Mouse (Mus musculus) midbrain, embryonic 12.5 days (tissue): ENCODE measurements around the gene Rhoq. TPM values are rescaled to one million over a fixed set of nuclear protein-coding genes. Genes with fewer than 3 reads are reported as not detected.

Source experiments
- ATAC-seq: fragments of 200-750 bp; cut with Nextera tagmentation; 2 replicates; pipeline ENCODE4 v1.8.0; 2017; ENCODE audit warnings: low read depth, moderate TSS enrichment, moderate library complexity; ENCODE audit not compliant: low FRiP score
- H3K27ac ChIP-seq: fragments of 300-500 bp; sonication (generic); replicated peaks from 2 replicates; pipeline ENCODE4 v1.5.1; 2016; ENCODE audit warnings: mild to moderate bottlenecking
- H3K27me3 ChIP-seq: fragments of 300-500 bp; sonication (generic); 2 replicates; pipeline ENCODE4 v1.6.1; 2016; ENCODE audit warnings: mild to moderate bottlenecking
- H3K36me3 ChIP-seq: fragments of 300-500 bp; sonication (generic); 2 replicates; pipeline ENCODE4 v1.6.1; 2016
- H3K4me1 ChIP-seq: fragments of 300-500 bp; sonication (generic); 2 replicates; pipeline ENCODE4 v1.6.1; 2016
- H3K4me2 ChIP-seq: fragments of 300-500 bp; sonication (generic); replicated peaks from 2 replicates; pipeline ENCODE4 v1.6.1; 2016; ENCODE audit warnings: mild to moderate bottlenecking, moderate library complexity
- H3K4me3 ChIP-seq: fragments of 300-500 bp; sonication (generic); 2 replicates; pipeline ENCODE4 v1.5.1; 2016; ENCODE audit warnings: mild to moderate bottlenecking
- H3K9ac ChIP-seq: fragments of 300-500 bp; sonication (generic); replicated peaks from 2 replicates; pipeline ENCODE4 v1.6.1; 2016; ENCODE audit warnings: mild to moderate bottlenecking, moderate library complexity
- H3K9me3 ChIP-seq: fragments of 300-500 bp; sonication (generic); 2 replicates; pipeline ENCODE4 v1.6.1; 2016; ENCODE audit warnings: mild to moderate bottlenecking
- WGBS: fragments of 180-500 bp; shearing (Covaris S2); methylation state at CpG from one replicate; pipeline ENCODE4 v1.1.7; 2016; 5-methylcytosine and 5-hydroxymethylcytosine counted together
- polyA plus RNA-seq: library from polyadenylated mRNA; unstranded; fragments of >200 nt; fragmentation: Nextera tagmentation; extraction: Ambion mirVana; gene quantifications from 2 replicates; pipeline ENCODE4 v1.2.1, GENCODE M21; 2016

Rhoq gene
- polyA plus RNA-seq, 1 experiment from 2014 or later, result 15.1 TPM

- Histone ChIP-seq H3K27ac (no peak overlapping the region), H3K9me3 (no peaks in the 10 kb centered on the region), H3K4me2 (no peak overlapping the region), H3K4me3 (no peak overlapping the region), H3K27me3 (no peaks in the 10 kb centered on the region), H3K36me3 (peaks cover 36% of the 10 kb centered on the region), H3K4me1 (no peaks in the 10 kb centered on the region; the same call in 1 of the 2 replicates), H3K9ac (no peak overlapping the region)
- ATAC-seq, result no peak
- WGBS, result 85% methylated on average over 6 of the region's 6 CpGs
These were observed 15.6 kb downstream of the Rhoq start for GRCm38 (mm10) chr17:86978496-86978895.

DNA sequence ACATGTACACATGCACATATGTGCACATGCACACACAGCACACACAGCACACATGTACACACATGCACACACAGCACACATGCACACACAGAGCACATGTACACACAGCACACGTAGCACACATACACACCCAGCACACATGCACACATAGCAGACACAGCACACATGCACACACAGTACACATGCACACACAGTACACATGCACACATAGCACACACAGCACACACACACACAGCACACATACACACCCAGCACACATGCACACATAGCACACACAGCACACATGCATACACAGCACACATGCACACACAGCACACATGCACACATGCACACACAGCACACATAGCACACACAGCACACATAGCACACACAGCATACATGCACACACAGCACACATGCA lies 18.3 kb downstream of the Rhoq start:
- H3K36me3 ChIP-seq, result peaks cover 15% of the 10 kb centered on the region
- 100% methylated on average over 1 of the region's 1 CpGs for WGBS
- no peaks in the 10 kb centered on the region for H3K9me3 ChIP-seq
- H3K9ac ChIP-seq, result no peak overlapping the region
- no peak for ATAC-seq
- H3K4me2 ChIP-seq, result no peak overlapping the region
- no peaks in the 10 kb centered on the region for H3K27me3 ChIP-seq
- H3K4me3 ChIP-seq, result no peak overlapping the region
- peaks cover 3% of the 10 kb centered on the region; the same call in 1 of the 2 replicates for H3K4me1 ChIP-seq
- no peak overlapping the region for H3K27ac ChIP-seq

GRCm38 (mm10) chr17:86981701-86982100 lies 18.8 kb downstream of the Rhoq start:
- Histone ChIP-seq H3K4me2 (no peak overlapping the region), H3K27me3 (no peaks in the 10 kb centered on the region), H3K36me3 (peaks cover 14% of the 10 kb centered on the region), H3K4me3 (no peak overlapping the region), H3K4me1 (peaks cover 8% of the 10 kb centered on the region), H3K9me3 (no peaks in the 10 kb centered on the region), H3K27ac (no peak overlapping the region), H3K9ac (no peak overlapping the region)
- ATAC-seq, result no peak
- 96% methylated on average over 2 of the region's 2 CpGs for WGBS

DNA sequence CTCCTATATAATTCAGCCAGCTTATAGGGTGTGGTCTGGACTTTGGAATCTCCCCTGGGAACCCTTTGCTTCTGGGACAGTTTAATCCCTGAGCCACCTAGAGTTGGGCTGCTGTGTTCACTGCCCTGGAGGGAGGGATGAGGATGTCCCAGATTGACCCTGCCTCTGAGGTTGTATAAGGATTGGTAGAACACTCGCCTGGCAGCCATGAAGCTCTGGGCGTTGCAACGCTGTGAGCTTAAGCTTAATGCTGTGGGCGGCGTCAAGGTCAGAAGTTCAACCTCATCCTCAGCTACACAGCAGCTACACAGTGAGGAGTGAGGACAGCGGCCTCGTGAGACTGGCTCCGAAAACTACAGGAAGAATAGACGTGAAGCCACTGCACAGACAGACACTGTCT lies 19.6 kb downstream of the Rhoq start:
- H3K9ac ChIP-seq, result no peak overlapping the region
- no peaks in the 10 kb centered on the region for H3K9me3 ChIP-seq
- peaks cover 14% of the 10 kb centered on the region for H3K36me3 ChIP-seq
- H3K4me3 ChIP-seq, result no peak overlapping the region
- ATAC-seq, result no peak
- no peak overlapping the region for H3K27ac ChIP-seq
- H3K4me2 ChIP-seq, result no peak overlapping the region
- peaks cover 15% of the 10 kb centered on the region for H3K4me1 ChIP-seq
- H3K27me3 ChIP-seq, result no peaks in the 10 kb centered on the region
- 71% methylated on average over 9 of the region's 9 CpGs for WGBS

GRCm38 (mm10) chr17:86986449-86987138 lies 23.7 kb downstream of the Rhoq start:
- H3K4me1 ChIP-seq, result peaks cover 26% of the 10 kb centered on the region
- WGBS, result 38% methylated on average over 17 of the region's 17 CpGs
- H3K27ac ChIP-seq, result peak overlapping the region; percentile 62
- H3K4me3 ChIP-seq, result no peak overlapping the region
- peaks cover 9% of the 10 kb centered on the region; the same call in 1 of the 2 replicates for H3K36me3 ChIP-seq
- H3K9me3 ChIP-seq, result no peaks in the 10 kb centered on the region
- 0 out of 2 replicates have a peak, but pooled peaks have one; percentile 8 for ATAC-seq
- peak overlapping the region; percentile 9; the same call in 1 of the 2 replicates for H3K4me2 ChIP-seq
- H3K9ac ChIP-seq, result no peak overlapping the region
- no peaks in the 10 kb centered on the region for H3K27me3 ChIP-seq

DNA sequence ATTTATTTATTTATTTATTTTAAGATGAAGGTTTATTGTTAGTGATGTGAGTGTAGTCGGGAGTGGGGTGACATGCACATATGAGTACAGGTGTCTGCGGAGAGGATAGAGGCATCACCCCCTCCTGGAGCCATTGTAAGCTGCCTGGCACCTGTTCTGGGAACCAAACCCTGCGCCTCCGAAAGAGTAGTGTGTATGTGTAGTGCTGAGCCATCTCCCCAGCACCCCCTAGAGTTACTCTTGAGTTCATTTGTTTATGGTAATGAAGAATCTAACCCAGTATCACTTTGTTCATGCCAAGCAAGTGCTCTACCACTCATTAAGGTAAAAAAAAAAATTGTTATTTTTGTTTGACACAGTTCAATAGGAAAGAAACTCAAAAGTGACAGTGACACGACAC lies 25.3 kb downstream of the Rhoq start:
- H3K27me3 ChIP-seq, result no peaks in the 10 kb centered on the region
- no peak overlapping the region for H3K9ac ChIP-seq
- peak overlapping the region; percentile 50; the same call in 1 of the 2 replicates for H3K27ac ChIP-seq
- H3K9me3 ChIP-seq, result no peaks in the 10 kb centered on the region
- H3K36me3 ChIP-seq, result 0 out of 2 replicates have a peak, but pooled peaks cover under 1% of the 10 kb centered on the region
- ATAC-seq, result peak; percentile 41
- no peak overlapping the region for H3K4me3 ChIP-seq
- no peak overlapping the region for H3K4me2 ChIP-seq
- H3K4me1 ChIP-seq, result peaks cover 26% of the 10 kb centered on the region
- 57% methylated on average over 5 of the region's 5 CpGs for WGBS

DNA sequence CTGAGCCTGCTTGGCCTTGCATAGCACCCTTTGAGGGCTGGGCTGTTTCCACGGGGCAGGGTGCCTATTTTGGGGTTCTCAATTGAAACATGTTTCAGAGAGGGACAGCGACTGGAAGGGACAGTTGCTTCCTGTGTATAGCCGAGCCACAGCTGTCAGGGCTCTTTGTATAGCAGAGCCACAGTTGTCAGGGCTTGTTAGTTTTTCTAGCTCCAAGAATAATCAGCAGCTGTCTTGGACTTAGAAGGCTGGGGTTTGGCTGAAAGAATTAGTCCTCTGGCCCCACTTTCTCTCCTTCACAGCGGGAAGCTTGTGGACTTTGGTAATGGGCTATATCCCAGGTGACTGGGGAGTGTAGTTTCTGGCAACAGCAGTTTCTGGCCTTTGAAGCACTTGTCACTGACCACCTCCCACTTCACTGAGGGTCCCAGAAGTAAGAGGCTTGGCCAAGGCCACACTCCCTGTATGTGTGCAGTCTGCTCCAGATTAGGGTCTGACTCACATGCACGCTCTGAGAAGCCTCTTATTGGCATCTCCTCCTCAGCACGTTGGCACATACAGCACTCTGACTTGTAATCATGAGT lies 25.8 kb downstream of the Rhoq start:
- H3K4me3 ChIP-seq, result no peak overlapping the region
- no peaks in the 10 kb centered on the region for H3K27me3 ChIP-seq
- no peak overlapping the region for H3K4me2 ChIP-seq
- WGBS, result 46% methylated on average over 6 of the region's 6 CpGs
- peaks cover 26% of the 10 kb centered on the region for H3K4me1 ChIP-seq
- H3K9ac ChIP-seq, result no peak overlapping the region
- H3K27ac ChIP-seq, result peak overlapping the region; percentile 50
- ATAC-seq, result peak; percentile 91
- no peaks in the 10 kb centered on the region for H3K9me3 ChIP-seq
- no peaks in the 10 kb centered on the region for H3K36me3 ChIP-seq

- Histone ChIP-seq H3K4me2 (no peak overlapping the region), H3K4me3 (no peak overlapping the region), H3K27me3 (no peaks in the 10 kb centered on the region), H3K9ac (no peak overlapping the region), H3K27ac (no peak overlapping the region), H3K4me1 (peaks cover 22% of the 10 kb centered on the region), H3K9me3 (no peaks in the 10 kb centered on the region), H3K36me3 (no peaks in the 10 kb centered on the region)
- WGBS, result 93% methylated on average over 8 of the region's 8 CpGs
- no peak for ATAC-seq
These were observed 28.4 kb downstream of the Rhoq start for GRCm38 (mm10) chr17:86991306-86991705.

DNA sequence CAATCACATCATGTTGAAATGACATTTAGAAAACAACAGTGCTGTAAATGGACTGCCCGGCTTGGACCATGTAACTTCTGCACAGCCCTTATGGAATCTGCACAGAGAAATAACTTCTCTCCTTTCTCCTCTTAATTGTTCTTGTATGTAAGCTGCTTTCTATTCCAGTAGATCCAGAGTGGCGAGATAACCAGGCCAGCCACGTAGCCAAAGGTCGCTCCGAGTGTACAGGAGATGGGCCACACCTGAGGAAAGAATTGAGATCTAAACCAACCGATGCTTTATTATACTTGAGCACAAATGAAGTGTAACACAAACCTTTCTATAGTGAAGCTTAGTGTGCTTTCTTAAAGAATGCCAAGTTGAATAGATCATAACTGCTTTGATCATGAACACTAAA lies 34.4 kb downstream of the Rhoq start:
- no peaks in the 10 kb centered on the region for H3K4me1 ChIP-seq
- no peaks in the 10 kb centered on the region for H3K27me3 ChIP-seq
- H3K4me2 ChIP-seq, result no peak overlapping the region
- H3K27ac ChIP-seq, result no peak overlapping the region
- 94% methylated on average over 6 of the region's 6 CpGs for WGBS
- no peaks in the 10 kb centered on the region for H3K9me3 ChIP-seq
- no peak for ATAC-seq
- no peak overlapping the region for H3K9ac ChIP-seq
- H3K4me3 ChIP-seq, result no peak overlapping the region
- H3K36me3 ChIP-seq, result peaks cover 23% of the 10 kb centered on the region; the same call in 1 of the 2 replicates

GRCm38 (mm10) chr17:87008950-87009349 lies 46.1 kb downstream of the Rhoq start:
- Histone ChIP-seq H3K27ac (no peak overlapping the region), H3K4me3 (no peak overlapping the region), H3K27me3 (no peaks in the 10 kb centered on the region), H3K9me3 (no peaks in the 10 kb centered on the region), H3K9ac (no peak overlapping the region), H3K4me2 (no peak overlapping the region), H3K36me3 (peaks cover 17% of the 10 kb centered on the region; the same call in 1 of the 2 replicates), H3K4me1 (no peaks in the 10 kb centered on the region)
- whole genome bisulfite sequencing, result 92% methylated on average over 3 of the region's 3 CpGs
- no peak for ATAC-seq

- no peaks in the 10 kb centered on the region for H3K27me3 ChIP-seq
- no peak for ATAC-seq
- H3K4me2 ChIP-seq, result no peak overlapping the region
- H3K27ac ChIP-seq, result no peak overlapping the region
- H3K36me3 ChIP-seq, result peaks cover 22% of the 10 kb centered on the region
- no peak overlapping the region for H3K4me3 ChIP-seq
- no peaks in the 10 kb centered on the region for H3K4me1 ChIP-seq
- WGBS, result 94% methylated on average over 13 of the region's 13 CpGs
- H3K9ac ChIP-seq, result no peak overlapping the region
- H3K9me3 ChIP-seq, result no peaks in the 10 kb centered on the region
These were observed 48.6 kb downstream of the Rhoq start for GRCm38 (mm10) chr17:87011301-87012019.

DNA sequence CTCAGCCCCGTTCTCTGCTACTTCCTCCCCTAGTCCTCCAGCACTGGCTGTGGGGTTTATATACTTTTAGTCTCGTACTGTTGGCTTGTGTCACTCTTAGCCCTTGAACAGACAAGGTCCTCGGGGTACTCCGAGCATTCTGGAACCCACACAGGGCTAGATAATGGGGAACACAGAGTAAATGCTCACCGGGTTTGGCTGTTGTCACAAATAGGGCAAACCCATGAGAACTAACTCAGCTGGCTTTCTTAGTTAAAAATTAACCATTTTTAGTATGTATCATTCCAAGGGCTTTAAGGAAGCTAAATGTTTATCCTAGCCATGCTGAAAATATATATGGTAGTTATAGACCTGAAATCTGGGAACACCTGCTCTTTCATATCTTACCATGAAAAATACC lies 56.8 kb downstream of the Rhoq start:
- 91% methylated on average over 5 of the region's 5 CpGs for WGBS
- Histone ChIP-seq H3K4me1 (peaks cover 6% of the 10 kb centered on the region; the same call in 1 of the 2 replicates), H3K9ac (no peak overlapping the region), H3K27me3 (no peaks in the 10 kb centered on the region), H3K9me3 (no peaks in the 10 kb centered on the region), H3K27ac (no peak overlapping the region), H3K36me3 (peaks cover 15% of the 10 kb centered on the region; the same call in 1 of the 2 replicates), H3K4me3 (no peak overlapping the region), H3K4me2 (no peak overlapping the region)
- no peak for ATAC-seq
